Mouse (Mus musculus) hindbrain, embryonic 10.5 days (tissue): ENCODE data around the gene Sec62. TPM values are rescaled to one million over a fixed set of nuclear protein-coding genes. Genes with fewer than 3 reads are reported as not detected.
A peak's percentile ranks its signal among the peaks of the same experiment; 100 is the strongest.

ENCODE experiments used
- DNase-seq: peaks from one replicate; pipeline ENCODE4 v3.0.0-alpha.2; 2017; ENCODE audit warnings: low spot score
- H3K27ac ChIP-seq: fragments of 300-500 bp; sonication (generic); 2 replicates; pipeline ENCODE4 v1.5.1; 2016; ENCODE audit warnings: mild to moderate bottlenecking, moderate library complexity
- H3K27me3 ChIP-seq: fragments of 300-500 bp; sonication (generic); 2 replicates; pipeline ENCODE4 v1.6.1; 2016; ENCODE audit warnings: mild to moderate bottlenecking; ENCODE audit not compliant: poor library complexity, insufficient read depth, severe bottlenecking
- H3K36me3 ChIP-seq: fragments of 300-500 bp; sonication (generic); 2 replicates; pipeline ENCODE4 v1.6.1; 2016; ENCODE audit warnings: mild to moderate bottlenecking, moderate library complexity
- H3K4me1 ChIP-seq: fragments of 300-500 bp; sonication (generic); replicated peaks from 2 replicates; pipeline ENCODE4 v1.6.1; 2016; ENCODE audit warnings: mild to moderate bottlenecking
- H3K4me3 ChIP-seq: fragments of 300-500 bp; sonication (generic); 2 replicates; pipeline ENCODE4 v1.5.1; 2016; ENCODE audit warnings: mild to moderate bottlenecking, moderate library complexity
- H3K9me3 ChIP-seq: fragments of 300-500 bp; sonication (generic); 2 replicates; pipeline ENCODE4 v1.6.1; 2016; ENCODE audit warnings: mild to moderate bottlenecking, moderate library complexity
- WGBS: fragments of 180-500 bp; shearing (Covaris S2); methylation state at CpG from one replicate; pipeline ENCODE4 v1.1.7; 2016; 5-methylcytosine and 5-hydroxymethylcytosine counted together
- polyA plus RNA-seq: library from polyadenylated mRNA; unstranded; fragments of >200 nt; fragmentation: Nextera tagmentation; extraction: Ambion mirVana; gene quantifications from 2 replicates; pipeline ENCODE4 v1.2.1, GENCODE M21; 2016

The Sec62 gene
- 40.4 and 49.0 TPM in 2 replicates for polyA plus RNA-seq

- Histone ChIP-seq H3K4me3 (peak within 1 kb of the TSS; percentile 95), H3K27ac (peak within 1 kb of the TSS; percentile 98), H3K36me3 (no peaks in the 10 kb centered on the region), H3K4me1 (peaks cover 25% of the 10 kb centered on the region), H3K9me3 (no peaks in the 10 kb centered on the region), H3K27me3 (no peaks in the 10 kb centered on the region)
- DNase-seq = peak; percentile 93
- WGBS = under 1% methylated on average over 62 of the region's 62 CpGs
Observed at GRCm38 (mm10) chr3:30792737-30793402, at the start of gene Sec62. Gene Sec62 (plus strand): TSS chr3:30792875.

GRCm38 (mm10) chr3:30742891-30743290 lies 49.8 kb upstream of the Sec62 start:
- Histone ChIP-seq H3K9me3 (0 out of 2 replicates have a peak, but pooled peaks cover 4% of the 10 kb centered on the region), H3K4me1 (no peaks in the 10 kb centered on the region), H3K4me3 (no peak overlapping the region), H3K27me3 (no peaks in the 10 kb centered on the region), H3K36me3 (no peaks in the 10 kb centered on the region), H3K27ac (no peak overlapping the region)
- DNase-seq = no peak
- 91% methylated on average over 7 of the region's 7 CpGs for WGBS

- H3K36me3 ChIP-seq = no peaks in the 10 kb centered on the region
- no peak within 1 kb of the TSS for H3K4me3 ChIP-seq
- H3K27ac ChIP-seq = no peak within 1 kb of the TSS
- 0 out of 2 replicates have a peak, but pooled peaks cover 4% of the 10 kb centered on the region for H3K9me3 ChIP-seq
- H3K4me1 ChIP-seq = no peaks in the 10 kb centered on the region
- no peak for DNase-seq
- no peaks in the 10 kb centered on the region for H3K27me3 ChIP-seq
- WGBS = 87% methylated on average over 7 of the region's 7 CpGs
Observed at GRCm38 (mm10) chr3:30746006-30746405, 46.7 kb upstream of the Sec62 start, which contains the start of gene Samd7. Gene Samd7 (plus strand): TSS chr3:30746293.

GRCm38 (mm10) chr3:30748316-30748715 lies 44.4 kb upstream of the Sec62 start:
- DNase-seq = no peak
- Histone ChIP-seq H3K27me3 (no peaks in the 10 kb centered on the region), H3K36me3 (no peaks in the 10 kb centered on the region), H3K4me3 (no peak overlapping the region), H3K9me3 (0 out of 2 replicates have a peak, but pooled peaks cover 4% of the 10 kb centered on the region), H3K4me1 (no peaks in the 10 kb centered on the region), H3K27ac (no peak overlapping the region)
- WGBS = 93% methylated on average over 9 of the region's 9 CpGs

- WGBS = 93% methylated on average over 4 of the region's 4 CpGs
- Histone ChIP-seq H3K4me3 (no peak overlapping the region), H3K9me3 (no peaks in the 10 kb centered on the region), H3K4me1 (no peaks in the 10 kb centered on the region), H3K36me3 (no peaks in the 10 kb centered on the region), H3K27me3 (no peaks in the 10 kb centered on the region), H3K27ac (no peak overlapping the region)
- no peak for DNase-seq
Observed at GRCm38 (mm10) chr3:30754696-30755095, 38.0 kb upstream of the Sec62 start.

GRCm38 (mm10) chr3:30764877-30765276 lies 27.8 kb upstream of the Sec62 start:
- DNase-seq = no peak
- H3K27me3 ChIP-seq = no peaks in the 10 kb centered on the region
- no peaks in the 10 kb centered on the region for H3K36me3 ChIP-seq
- H3K4me3 ChIP-seq = no peak overlapping the region
- H3K9me3 ChIP-seq = no peaks in the 10 kb centered on the region
- WGBS = 89% methylated on average over 4 of the region's 4 CpGs
- no peak overlapping the region for H3K27ac ChIP-seq
- H3K4me1 ChIP-seq = no peaks in the 10 kb centered on the region

- WGBS = 80% methylated on average over 10 of the region's 10 CpGs
- DNase-seq = no peak
- no peaks in the 10 kb centered on the region for H3K36me3 ChIP-seq
- peaks cover 2% of the 10 kb centered on the region; the same call in 1 of the 2 replicates for H3K4me1 ChIP-seq
- H3K4me3 ChIP-seq = no peak overlapping the region
- no peak overlapping the region for H3K27ac ChIP-seq
- H3K27me3 ChIP-seq = no peaks in the 10 kb centered on the region
- H3K9me3 ChIP-seq = no peaks in the 10 kb centered on the region
Observed at GRCm38 (mm10) chr3:30765311-30766027, 27.2 kb upstream of the Sec62 start.

GRCm38 (mm10) chr3:30766177-30766576 lies 26.5 kb upstream of the Sec62 start:
- Histone ChIP-seq H3K9me3 (no peaks in the 10 kb centered on the region), H3K4me3 (no peak overlapping the region), H3K36me3 (no peaks in the 10 kb centered on the region), H3K27ac (peak overlapping the region; percentile 53), H3K4me1 (peaks cover 2% of the 10 kb centered on the region; the same call in 1 of the 2 replicates), H3K27me3 (no peaks in the 10 kb centered on the region)
- 84% methylated on average over 7 of the region's 7 CpGs for WGBS
- DNase-seq = no peak

GRCm38 (mm10) chr3:30767271-30767670 lies 25.4 kb upstream of the Sec62 start:
- no peak for DNase-seq
- WGBS = 91% methylated on average over 6 of the region's 6 CpGs
- no peak overlapping the region for H3K4me3 ChIP-seq
- no peak overlapping the region for H3K27ac ChIP-seq
- no peaks in the 10 kb centered on the region for H3K36me3 ChIP-seq
- peaks cover 2% of the 10 kb centered on the region; the same call in 1 of the 2 replicates for H3K4me1 ChIP-seq
- H3K27me3 ChIP-seq = no peaks in the 10 kb centered on the region
- no peaks in the 10 kb centered on the region for H3K9me3 ChIP-seq

GRCm38 (mm10) chr3:30769755-30770515 lies 22.7 kb upstream of the Sec62 start:
- 64% methylated on average over 10 of the region's 10 CpGs for WGBS
- Histone ChIP-seq H3K36me3 (no peaks in the 10 kb centered on the region), H3K27me3 (no peaks in the 10 kb centered on the region), H3K27ac (no peak overlapping the region), H3K4me3 (no peak overlapping the region), H3K4me1 (peaks cover 2% of the 10 kb centered on the region; the same call in 1 of the 2 replicates), H3K9me3 (no peaks in the 10 kb centered on the region)
- no peak for DNase-seq

GRCm38 (mm10) chr3:30771560-30771959 lies 21.1 kb upstream of the Sec62 start:
- 97% methylated on average over 1 of the region's 1 CpGs for WGBS
- Histone ChIP-seq H3K36me3 (no peaks in the 10 kb centered on the region), H3K27ac (no peak overlapping the region), H3K4me3 (no peak overlapping the region), H3K9me3 (no peaks in the 10 kb centered on the region), H3K4me1 (peaks cover 2% of the 10 kb centered on the region; the same call in 1 of the 2 replicates), H3K27me3 (no peaks in the 10 kb centered on the region)
- DNase-seq = no peak

- no peak for DNase-seq
- 72% methylated on average over 4 of the region's 4 CpGs for WGBS
- Histone ChIP-seq H3K36me3 (no peaks in the 10 kb centered on the region), H3K27ac (no peak overlapping the region), H3K27me3 (no peaks in the 10 kb centered on the region), H3K4me1 (peaks cover 2% of the 10 kb centered on the region; the same call in 1 of the 2 replicates), H3K9me3 (no peaks in the 10 kb centered on the region), H3K4me3 (no peak overlapping the region)
Observed at GRCm38 (mm10) chr3:30772631-30773030, 20.0 kb upstream of the Sec62 start.
